Mouse (Mus musculus) lung, postnatal 0 days (tissue): Measurements from ENCODE around the gene Xylt1. TPM values are rescaled to one million over a fixed set of nuclear protein-coding genes. Genes with fewer than 3 reads are reported as not detected.

Experiments
- ATAC-seq: fragments of 200-750 bp; cut with Nextera tagmentation; 2 replicates; pipeline ENCODE4 v1.8.0; 2017; ENCODE audit warnings: moderate library complexity
- DNase-seq: peaks from one replicate; pipeline ENCODE4 v3.0.0-alpha.2; 2016; ENCODE audit warnings: low spot score
- H3K27ac ChIP-seq: fragments of 300-500 bp; sonication (generic); 2 replicates; pipeline ENCODE4 v1.5.1; 2014; ENCODE audit warnings: antibody characterized with exemption, mild to moderate bottlenecking, low read length, mixed read lengths
- H3K27me3 ChIP-seq: fragments of 300-500 bp; sonication (generic); replicated peaks from 2 replicates; pipeline ENCODE4 v1.6.1; 2014; ENCODE audit warnings: low read length, mixed read lengths; ENCODE audit not compliant: insufficient read depth
- H3K36me3 ChIP-seq: fragments of 300-500 bp; sonication (generic); 2 replicates; pipeline ENCODE4 v1.6.1; 2014; ENCODE audit warnings: low read length, mixed read lengths; ENCODE audit not compliant: insufficient read depth
- H3K4me1 ChIP-seq: fragments of 300-500 bp; sonication (generic); 2 replicates; pipeline ENCODE4 v1.6.1; 2014; ENCODE audit warnings: antibody characterized with exemption, low read depth, low read length, mixed read lengths; ENCODE audit not compliant: insufficient read depth
- H3K4me2 ChIP-seq: fragments of 300-500 bp; sonication (generic); replicated peaks from 2 replicates; pipeline ENCODE4 v1.6.1; 2014; ENCODE audit warnings: low read depth, mild to moderate bottlenecking, low read length, moderate library complexity, mixed read lengths
- H3K4me3 ChIP-seq: fragments of 300-500 bp; sonication (generic); 2 replicates; pipeline ENCODE4 v1.5.1; 2014; ENCODE audit warnings: low read depth, low read length
- H3K9ac ChIP-seq: fragments of 300-500 bp; sonication (generic); replicated peaks from 2 replicates; pipeline ENCODE4 v1.6.1; 2014; ENCODE audit warnings: low read depth, mild to moderate bottlenecking
- H3K9me3 ChIP-seq: fragments of 300-500 bp; sonication (generic); 2 replicates; pipeline ENCODE4 v1.6.1; 2016; ENCODE audit warnings: low read length, mixed read lengths
- CTCF ChIP-seq: IDR thresholded peaks from 2 replicates; pipeline ENCODE4 v1.5.1; 2016; ENCODE audit warnings: antibody characterized with exemption, mild to moderate bottlenecking
- EP300 ChIP-seq: IDR thresholded peaks from 2 replicates; pipeline ENCODE4 v1.6.1; 2016; ENCODE audit warnings: antibody characterized with exemption, mild to moderate bottlenecking, control low read depth
- WGBS: fragments of 180-500 bp; shearing (Covaris S2); extraction: QIAGEN DNeasy Blood & Tissue Kit; methylation state at CpG from one replicate; pipeline ENCODE4 v1.1.7; 2014; 5-methylcytosine and 5-hydroxymethylcytosine counted together
- polyA plus RNA-seq: library from polyadenylated mRNA; unstranded; fragments of >200 nt; fragmentation: Nextera tagmentation; extraction: Ambion mirVana; gene quantifications from 2 replicates; pipeline ENCODE4 v1.2.1, GENCODE M21; 2015

Gene Xylt1
- polyA plus RNA-seq, 1 experiment from 2014 or later: 0.45 TPM

- peaks cover 5% of the 10 kb centered on the region; the same call in 1 of the 2 replicates for H3K4me1 ChIP-seq
- H3K27ac ChIP-seq: no peak overlapping the region
- no peak overlapping the region for H3K9ac ChIP-seq
- TF ChIP-seq EP300 (no peak), CTCF (no peak)
- no peaks in the 10 kb centered on the region for H3K9me3 ChIP-seq
- DNase-seq (no peak), ATAC-seq (no peak)
- no peaks in the 10 kb centered on the region for H3K27me3 ChIP-seq
- 87% methylated on average over 16 of the region's 16 CpGs for WGBS
- no peak overlapping the region for H3K4me2 ChIP-seq
- H3K4me3 ChIP-seq: no peak overlapping the region
- H3K36me3 ChIP-seq: no peaks in the 10 kb centered on the region
Observed at GRCm38 (mm10) chr7:117550916-117551549, 170.3 kb downstream of the Xylt1 start.

DNA sequence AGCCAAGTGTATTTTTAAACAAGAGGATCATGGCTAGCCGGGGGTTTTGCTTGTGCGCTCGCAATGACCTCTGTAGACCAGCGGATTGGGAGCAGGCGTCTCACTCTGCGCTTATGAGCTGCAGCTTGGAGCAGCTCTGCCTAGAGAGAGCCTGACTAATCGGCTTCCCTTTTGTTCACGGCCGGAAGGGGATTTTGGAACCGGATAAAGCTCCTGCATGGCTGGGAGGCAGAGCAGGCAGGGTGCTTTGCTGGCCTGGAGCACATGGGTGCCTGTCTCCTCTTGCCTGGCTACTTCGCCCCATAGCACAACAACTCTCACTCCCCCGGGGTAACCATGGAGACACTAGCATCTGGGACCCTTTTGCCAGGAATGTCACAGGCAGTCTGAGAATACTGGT, 172.4 kb downstream of the Xylt1 start:
- Histone ChIP-seq H3K27ac (no peak overlapping the region), H3K4me1 (peaks cover 5% of the 10 kb centered on the region; the same call in 1 of the 2 replicates), H3K9ac (no peak overlapping the region), H3K36me3 (no peaks in the 10 kb centered on the region), H3K27me3 (no peaks in the 10 kb centered on the region), H3K4me2 (no peak overlapping the region), H3K4me3 (no peak overlapping the region), H3K9me3 (no peaks in the 10 kb centered on the region)
- no peak for ATAC-seq
- DNase-seq: no peak
- TF ChIP-seq CTCF: no peak
- no peak for TF ChIP-seq EP300
- WGBS: 55% methylated on average over 12 of the region's 12 CpGs

DNA sequence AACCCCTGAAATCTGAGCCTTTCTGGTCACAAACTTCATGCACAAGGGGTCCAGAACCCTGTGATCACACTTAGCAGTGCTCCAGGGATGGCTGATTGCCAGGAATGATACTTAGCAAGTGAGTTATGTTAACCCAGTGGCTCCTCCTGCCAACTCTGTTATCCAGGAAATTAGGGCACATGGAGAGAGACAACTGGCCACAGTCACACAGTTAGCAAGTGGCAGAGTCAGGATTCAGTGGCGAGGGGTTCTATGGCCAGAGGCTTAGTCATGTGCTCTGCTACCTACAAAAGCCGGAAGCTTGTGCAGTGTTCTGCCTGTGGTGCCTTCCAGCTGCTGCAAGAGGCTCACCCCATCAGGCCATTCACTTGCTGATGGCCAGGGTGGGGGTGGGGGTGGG, 175.0 kb downstream of the Xylt1 start:
- H3K36me3 ChIP-seq: no peaks in the 10 kb centered on the region
- ATAC-seq: no peak
- TF ChIP-seq CTCF (no peak), EP300 (no peak)
- DNase-seq: peak; percentile 33
- no peaks in the 10 kb centered on the region for H3K9me3 ChIP-seq
- H3K4me3 ChIP-seq: no peak overlapping the region
- H3K4me2 ChIP-seq: no peak overlapping the region
- WGBS: 36% methylated on average over 2 of the region's 2 CpGs
- no peak overlapping the region for H3K9ac ChIP-seq
- no peaks in the 10 kb centered on the region for H3K27me3 ChIP-seq
- H3K4me1 ChIP-seq: peaks cover 5% of the 10 kb centered on the region; the same call in 1 of the 2 replicates
- H3K27ac ChIP-seq: no peak overlapping the region

DNA sequence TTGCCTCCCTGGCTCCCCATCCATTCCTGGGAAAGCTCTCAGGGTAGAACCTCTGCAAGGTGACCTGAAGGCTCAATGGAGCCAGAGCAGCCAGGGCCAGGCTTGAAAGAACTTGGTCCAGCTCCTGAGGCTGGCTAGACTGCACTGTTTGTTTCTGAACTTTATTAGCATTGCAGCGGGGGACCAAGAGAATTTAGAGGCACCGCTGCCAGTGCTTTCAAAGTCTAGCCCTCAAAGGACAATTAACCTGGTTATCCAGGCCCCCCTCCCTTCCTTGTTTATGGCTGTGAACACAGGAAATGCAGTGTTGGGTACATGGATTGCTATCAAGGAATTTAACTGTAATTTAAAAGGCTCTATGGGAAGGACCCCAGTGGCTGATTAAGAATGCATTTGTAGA, 177.4 kb downstream of the Xylt1 start:
- Histone ChIP-seq H3K36me3 (no peaks in the 10 kb centered on the region), H3K27me3 (no peaks in the 10 kb centered on the region), H3K9ac (no peak overlapping the region), H3K27ac (no peak overlapping the region), H3K4me3 (no peak overlapping the region), H3K4me1 (peaks cover 5% of the 10 kb centered on the region; the same call in 1 of the 2 replicates), H3K4me2 (no peak overlapping the region), H3K9me3 (no peaks in the 10 kb centered on the region)
- ATAC-seq: no peak
- WGBS: 80% methylated on average over 2 of the region's 2 CpGs
- no peak for TF ChIP-seq EP300
- no peak for DNase-seq

DNA sequence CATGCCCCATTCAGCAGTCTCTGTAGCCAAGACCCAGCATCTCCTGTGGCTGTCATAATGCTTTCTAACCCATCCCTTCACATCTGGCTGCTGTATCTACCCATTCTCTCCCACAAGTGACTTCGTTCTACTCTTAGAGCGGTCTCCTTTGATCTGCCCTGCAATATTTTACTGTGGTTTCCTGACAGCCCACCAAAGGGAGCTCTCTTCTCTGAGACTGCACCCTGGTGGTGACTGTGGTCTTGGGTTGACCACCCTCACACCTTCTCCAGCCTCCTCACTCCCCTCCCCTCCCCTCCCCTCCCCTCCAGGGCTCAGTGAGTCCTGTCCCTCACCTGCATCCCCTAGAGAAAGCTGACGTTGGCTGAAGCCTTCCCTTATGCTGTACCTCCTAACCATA, 178.3 kb downstream of the Xylt1 start:
- ATAC-seq (no peak), DNase-seq (no peak)
- 65% methylated on average over 3 of the region's 3 CpGs for WGBS
- Histone ChIP-seq H3K27me3 (no peaks in the 10 kb centered on the region), H3K4me2 (no peak overlapping the region), H3K9ac (no peak overlapping the region), H3K4me1 (peaks cover 5% of the 10 kb centered on the region; the same call in 1 of the 2 replicates), H3K27ac (no peak overlapping the region), H3K4me3 (no peak overlapping the region), H3K9me3 (no peaks in the 10 kb centered on the region), H3K36me3 (no peaks in the 10 kb centered on the region)
- no peak for TF ChIP-seq EP300
- no peak for TF ChIP-seq CTCF

DNA sequence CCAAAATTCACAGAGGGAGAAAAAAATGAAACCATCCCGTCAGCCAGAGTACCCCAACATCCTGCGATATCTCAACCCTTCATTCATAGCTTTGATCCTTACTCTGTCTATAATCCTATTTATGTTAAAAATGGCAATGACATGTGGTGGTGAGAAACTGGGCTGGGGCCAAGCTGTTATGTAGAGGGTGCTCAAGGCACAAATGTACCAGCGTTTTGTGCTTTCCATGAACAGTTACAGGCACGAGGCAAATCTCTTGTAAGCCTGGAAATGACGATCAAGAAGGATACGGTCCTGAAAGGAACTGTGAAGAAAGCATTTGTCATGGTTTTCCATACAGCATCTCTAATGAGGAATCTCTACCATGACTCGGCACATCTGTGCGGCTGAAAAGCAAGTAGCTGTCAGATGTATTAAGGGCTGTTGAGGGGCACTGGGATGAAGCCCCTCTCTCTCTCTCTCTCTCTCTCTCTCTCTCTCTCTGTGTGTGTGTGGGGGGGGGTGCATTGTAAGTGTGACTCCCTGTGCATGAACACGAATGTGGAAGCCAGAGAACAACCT, 183.2 kb downstream of the Xylt1 start:
- 74% methylated on average over 9 of the region's 9 CpGs for WGBS
- no peak overlapping the region for H3K9ac ChIP-seq
- DNase-seq (no peak), ATAC-seq (no peak)
- H3K36me3 ChIP-seq: no peaks in the 10 kb centered on the region
- H3K27me3 ChIP-seq: no peaks in the 10 kb centered on the region
- H3K27ac ChIP-seq: no peak overlapping the region
- H3K4me3 ChIP-seq: no peak overlapping the region
- H3K4me2 ChIP-seq: no peak overlapping the region
- TF ChIP-seq EP300 (no peak), CTCF (no peak)
- no peaks in the 10 kb centered on the region for H3K9me3 ChIP-seq
- no peaks in the 10 kb centered on the region for H3K4me1 ChIP-seq
